Mouse (Mus musculus) thymus, postnatal 0 days (tissue): ENCODE data around the gene Fam8a1. TPM values are rescaled to one million over a fixed set of nuclear protein-coding genes. Genes with fewer than 3 reads are reported as not detected.

ENCODE experiments used
- DNase-seq: peaks from one replicate; pipeline ENCODE4 v3.0.0-alpha.2; 2015; ENCODE audit warnings: low spot score
- polyA plus RNA-seq: library from polyadenylated mRNA; unstranded; fragments of >200 nt; fragmentation: Nextera tagmentation; extraction: Ambion mirVana; gene quantifications from 2 replicates; pipeline ENCODE4 v1.2.1, GENCODE M21; 2015

Fam8a1 gene
- polyA plus RNA-seq, 1 experiment from 2014 or later, result 9.4 TPM

GRCm38 (mm10) chr13:46670514-46670913 is 1.2 kb downstream of the Fam8a1 start:
- DNase-seq, result peak; percentile 3

DNA sequence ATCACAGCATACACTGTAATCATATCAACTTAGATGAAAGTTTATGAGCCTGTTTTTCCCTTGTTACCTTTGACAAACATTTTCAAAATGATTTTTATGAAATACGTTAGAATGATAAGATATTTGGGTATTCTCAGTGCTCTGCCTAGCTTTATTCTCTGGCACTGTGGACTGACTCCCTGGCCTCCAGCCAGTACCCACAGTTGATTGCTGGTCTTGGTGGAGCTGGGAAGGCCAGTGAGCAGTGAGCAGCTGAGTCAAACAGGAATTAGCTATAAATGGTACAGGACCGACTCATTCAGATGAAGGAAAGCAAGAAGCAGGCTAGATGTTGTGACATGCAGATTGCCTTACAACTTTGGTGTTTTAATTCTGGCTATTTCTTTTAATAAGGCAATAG is 5.3 kb downstream of the Fam8a1 start:
- DNase-seq, result no peak

GRCm38 (mm10) chr13:46677721-46678120 is 8.4 kb downstream of the Fam8a1 start:
- no peak for DNase-seq

DNA sequence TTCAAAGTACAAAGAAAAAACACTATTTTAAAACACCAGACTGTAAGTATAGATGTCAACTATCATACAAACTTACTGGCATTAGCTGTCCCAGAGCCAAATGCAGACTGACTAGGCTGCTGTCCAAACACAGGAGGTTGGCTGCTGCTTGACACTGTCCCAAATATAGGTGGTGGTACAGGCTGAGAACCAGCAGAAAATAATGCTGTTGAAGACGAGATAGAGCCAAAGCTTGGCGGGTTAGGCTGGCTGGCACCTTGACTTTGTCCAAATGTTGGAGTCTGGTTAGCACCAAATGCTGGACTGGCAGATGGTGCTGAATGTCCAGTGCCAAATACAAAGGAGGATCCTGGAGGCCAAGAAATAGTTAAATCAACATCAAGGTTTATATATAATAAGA is 13.6 kb downstream of the Fam8a1 start:
- no peak for DNase-seq

DNA sequence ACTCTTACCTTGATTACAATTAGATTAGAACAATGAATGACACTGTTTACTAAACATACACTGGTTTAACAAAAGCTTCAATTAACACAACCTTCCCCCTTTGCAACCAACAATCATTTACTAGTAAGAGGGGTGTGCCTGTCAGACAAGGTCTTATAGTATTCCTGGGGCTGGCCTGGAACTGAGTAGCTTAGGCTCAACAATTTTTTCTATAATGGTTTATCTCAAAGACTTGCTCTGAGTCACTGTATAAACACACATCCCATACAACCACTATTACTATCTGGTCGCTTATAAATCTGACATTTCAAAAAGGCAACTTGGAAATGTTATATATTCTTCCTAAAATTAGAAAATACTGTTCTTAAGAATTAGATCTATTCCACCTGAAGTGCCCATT is 14.0 kb downstream of the Fam8a1 start:
- no peak for DNase-seq

GRCm38 (mm10) chr13:46690559-46691241 is 21.4 kb downstream of the Fam8a1 start:
- peak; percentile 15 for DNase-seq

- no peak for DNase-seq
These were observed 26.1 kb downstream of the Fam8a1 start for GRCm38 (mm10) chr13:46695296-46695908.

- no peak for DNase-seq
These were observed 26.6 kb downstream of the Fam8a1 start for GRCm38 (mm10) chr13:46695932-46696331.

GRCm38 (mm10) chr13:46696788-46697187 is 27.5 kb downstream of the Fam8a1 start:
- no peak for DNase-seq

GRCm38 (mm10) chr13:46699372-46699771 is 30.1 kb downstream of the Fam8a1 start:
- no peak for DNase-seq

- no peak for DNase-seq
These were observed 32.2 kb downstream of the Fam8a1 start for GRCm38 (mm10) chr13:46701486-46701885.

DNA sequence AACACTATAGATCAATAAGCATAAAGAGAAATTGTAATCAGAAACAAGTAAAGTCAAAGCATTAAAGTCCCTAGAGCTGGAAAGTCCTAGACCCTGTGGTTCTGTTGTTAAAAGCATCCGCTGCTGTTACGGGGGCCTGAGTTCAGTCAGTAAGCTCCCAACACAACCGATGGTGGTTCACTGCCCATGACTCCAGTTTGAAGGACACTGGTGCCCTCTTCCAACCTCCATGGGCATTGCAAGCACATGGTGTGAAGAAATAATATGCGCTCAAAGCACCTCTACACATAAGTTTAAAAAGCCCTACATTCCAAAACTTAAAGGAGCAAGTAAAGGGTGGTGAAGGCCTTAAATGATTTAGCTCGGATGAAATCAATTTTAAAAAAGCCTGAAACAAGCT is 33.8 kb downstream of the Fam8a1 start:
- peak; percentile 21 for DNase-seq

- no peak for DNase-seq
These were observed 44.2 kb downstream of the Fam8a1 start for GRCm38 (mm10) chr13:46713486-46713885.

- DNase-seq, result no peak
These were observed 46.8 kb downstream of the Fam8a1 start for GRCm38 (mm10) chr13:46715976-46716639.

DNA sequence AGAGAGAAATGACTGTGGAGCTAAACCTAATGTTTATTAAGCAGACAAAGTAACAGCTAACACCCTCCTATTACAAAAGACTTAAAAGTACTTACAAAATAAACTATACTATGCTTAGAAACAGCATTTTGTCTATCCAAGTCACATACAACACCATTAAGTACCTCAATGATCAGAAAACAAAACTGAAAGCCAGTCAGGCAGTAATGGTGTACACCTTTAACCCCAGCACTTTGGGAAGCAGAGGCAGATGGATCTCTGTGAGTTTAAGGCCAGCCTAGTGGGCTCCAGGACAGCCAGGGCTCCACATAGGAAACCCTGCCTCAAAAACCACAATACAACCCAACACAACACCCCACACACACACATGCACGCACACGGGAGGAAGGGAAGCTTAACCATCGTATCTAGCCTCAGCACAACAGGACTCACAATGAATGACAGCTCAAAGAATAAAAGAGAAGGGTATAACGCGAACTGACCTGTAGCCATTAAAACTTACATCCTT is 49.6 kb downstream of the Fam8a1 start:
- no peak for DNase-seq

DNA sequence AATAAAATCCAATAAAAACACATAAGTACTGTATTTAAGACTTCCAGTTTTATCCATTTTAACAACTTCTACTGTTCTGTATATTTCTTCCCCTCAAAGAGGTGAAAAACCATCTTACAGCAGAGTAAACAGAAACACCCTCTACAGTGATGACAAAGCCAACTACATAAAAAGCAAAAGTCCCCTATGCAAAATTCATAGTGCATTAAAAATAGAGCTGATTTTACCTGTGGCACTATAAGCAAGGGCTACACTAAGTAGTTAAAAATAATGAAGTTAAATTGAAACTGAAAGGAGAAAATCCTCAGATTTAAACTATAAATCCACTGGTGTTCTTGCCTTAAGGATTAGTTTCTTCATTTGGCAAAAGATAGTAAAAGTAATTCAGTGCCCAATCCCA is 51.7 kb downstream of the Fam8a1 start:
- DNase-seq, result no peak

GRCm38 (mm10) chr13:46724371-46724770 is 55.0 kb downstream of the Fam8a1 start:
- DNase-seq, result no peak

DNA sequence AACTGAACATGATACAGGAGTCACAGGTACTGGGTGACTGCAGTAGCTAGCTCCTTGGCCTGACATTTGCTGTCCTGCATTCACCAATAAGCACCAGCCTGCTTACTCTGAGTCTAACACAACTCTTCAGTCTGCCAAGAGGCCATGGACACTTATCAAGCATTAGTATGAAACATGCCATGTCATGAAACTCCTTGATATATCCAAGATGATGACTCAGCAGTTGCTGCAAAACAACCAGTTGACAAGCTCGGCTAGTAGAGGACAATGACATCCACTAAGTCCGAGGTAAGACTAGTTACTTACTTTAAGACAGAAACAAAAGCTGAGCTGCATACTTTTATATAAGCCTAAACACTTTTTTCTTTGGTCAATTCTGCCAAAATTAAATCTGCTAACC is 55.9 kb downstream of the Fam8a1 start:
- peak; percentile 26 for DNase-seq

DNA sequence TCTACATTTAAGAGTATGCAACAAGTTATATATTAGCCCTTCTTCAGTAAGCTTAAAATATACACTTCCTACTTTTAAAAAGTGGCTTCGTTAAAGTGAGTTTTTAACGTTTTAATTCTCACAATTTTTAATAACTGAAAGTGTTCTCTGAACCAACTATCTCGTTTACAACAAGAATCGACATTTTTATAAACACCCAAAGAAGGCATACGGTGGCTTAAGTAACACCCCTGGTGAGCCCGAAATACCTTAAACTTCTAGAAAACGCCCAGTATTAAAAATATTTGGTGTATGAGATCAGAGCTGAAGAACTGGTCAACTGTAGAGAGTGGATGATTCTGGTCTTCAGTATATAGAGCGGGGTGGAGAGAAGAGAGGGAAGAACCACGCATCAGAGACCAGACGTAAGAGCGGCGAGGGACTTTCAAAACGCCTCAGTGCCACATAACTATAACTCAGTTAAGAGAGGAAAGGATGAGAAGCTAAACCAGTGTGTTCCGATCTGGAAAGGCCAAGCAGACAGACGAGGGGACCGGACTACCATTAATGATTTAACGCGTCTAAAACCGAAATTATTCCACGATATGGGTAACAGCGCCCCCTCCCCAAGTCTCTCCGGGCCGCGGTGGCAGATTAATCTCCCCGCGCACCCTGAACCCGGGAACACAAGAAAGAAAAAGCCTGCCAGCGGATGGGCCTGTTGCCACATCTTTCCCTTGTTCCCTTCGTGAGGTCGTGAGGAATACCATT is 57.1 kb downstream of the Fam8a1 start:
- DNase-seq, result peak; percentile 21

DNA sequence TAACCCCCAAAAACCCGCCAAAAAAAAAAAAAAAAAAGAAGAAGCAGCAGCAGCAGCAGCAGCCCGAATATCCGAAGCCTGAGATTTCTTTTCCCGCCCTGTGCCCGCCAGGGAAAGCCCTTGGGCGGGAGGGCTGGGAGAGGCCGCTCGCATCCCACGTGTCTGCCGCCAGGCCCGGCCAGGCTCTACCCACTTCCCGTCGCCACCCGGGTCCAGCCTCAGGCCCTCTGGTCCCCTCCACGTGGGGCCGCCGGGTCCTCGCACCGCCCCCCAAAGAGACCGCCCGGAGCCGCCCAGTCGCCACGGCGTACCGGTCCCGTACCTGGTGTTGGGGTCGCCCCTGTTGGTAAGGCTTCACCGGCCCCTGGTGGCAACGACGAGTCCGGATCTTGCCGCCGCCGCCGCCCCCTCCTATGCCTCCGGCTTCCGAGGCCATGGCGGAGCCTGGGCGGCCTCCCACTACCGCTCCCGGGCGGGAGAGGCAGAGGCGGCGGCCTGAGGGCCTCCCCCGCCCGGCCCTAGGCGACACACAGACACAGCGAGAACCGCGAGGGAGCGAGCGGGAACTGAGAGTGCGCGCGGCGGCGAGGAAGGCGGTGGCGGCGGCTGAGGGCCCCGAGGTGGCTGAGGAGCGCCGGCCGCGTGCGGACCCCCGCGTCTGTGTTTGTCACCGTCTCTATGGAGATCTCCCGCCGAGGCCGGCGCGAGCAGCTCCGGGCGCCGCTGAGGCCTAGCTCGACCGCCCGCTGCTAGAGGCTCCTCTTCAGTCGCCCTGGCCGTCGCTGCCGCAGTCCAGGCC is 57.9 kb downstream of the Fam8a1 start:
- DNase-seq, result peak; percentile 75
